Mouse (Mus musculus): ENCODE measurements around the gene Slc25a13.
"Not testable (repeated sequence)": the region's sequence is repeated elsewhere in the genome, so short reads cannot be mapped to it uniquely, and the experiment has no call there.

The Slc25a13 gene

DNA sequence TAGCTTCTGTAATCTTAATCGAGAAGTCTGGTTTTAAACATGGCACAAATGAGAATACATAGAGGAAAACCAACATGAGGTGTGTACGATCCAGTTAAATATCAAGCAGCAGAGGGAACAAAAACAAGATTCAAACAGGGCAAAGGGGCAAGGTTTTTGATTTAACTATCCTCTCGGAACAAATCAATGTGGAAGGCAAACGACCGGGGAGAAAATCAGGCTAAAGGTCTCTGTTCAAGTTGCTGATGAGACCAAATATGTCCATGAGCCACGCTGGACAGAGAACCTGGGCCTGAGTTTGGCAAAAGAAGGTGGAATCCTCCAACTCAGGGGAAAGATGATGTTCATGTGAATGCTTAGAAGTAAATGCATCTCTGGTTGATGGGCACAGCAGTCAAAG, 14.5 kb downstream of the Slc25a13 start:
- no peak for DNase-seq (ENCODE audit: low read depth, low spot score)

DNA sequence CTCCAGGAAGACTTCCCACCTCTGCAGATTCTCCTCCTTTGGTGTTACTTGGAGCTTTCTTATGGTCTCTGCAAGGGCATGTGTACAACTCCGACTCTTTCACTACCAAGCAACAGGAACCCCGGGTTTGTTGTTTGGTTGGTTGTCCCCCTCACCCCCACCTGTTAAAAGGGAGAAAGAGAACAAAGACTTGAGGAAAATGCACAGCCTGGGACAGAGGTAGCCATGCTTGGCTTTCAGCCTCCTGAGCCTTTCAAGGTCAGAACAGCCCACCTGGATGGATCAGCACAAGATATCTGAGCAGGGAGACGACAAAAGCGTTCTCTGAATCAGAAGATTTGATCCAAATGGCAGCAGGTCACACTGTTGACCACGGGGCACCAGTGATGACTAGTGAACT, 15.0 kb downstream of the Slc25a13 start:
- no peak for DNase-seq (ENCODE audit: low read depth, low spot score)

GRCm38 (mm10) chr6:6199138-6199870, 17.7 kb downstream of the Slc25a13 start:
- DNase-seq (ENCODE audit: low read depth, low spot score): no peak

DNA sequence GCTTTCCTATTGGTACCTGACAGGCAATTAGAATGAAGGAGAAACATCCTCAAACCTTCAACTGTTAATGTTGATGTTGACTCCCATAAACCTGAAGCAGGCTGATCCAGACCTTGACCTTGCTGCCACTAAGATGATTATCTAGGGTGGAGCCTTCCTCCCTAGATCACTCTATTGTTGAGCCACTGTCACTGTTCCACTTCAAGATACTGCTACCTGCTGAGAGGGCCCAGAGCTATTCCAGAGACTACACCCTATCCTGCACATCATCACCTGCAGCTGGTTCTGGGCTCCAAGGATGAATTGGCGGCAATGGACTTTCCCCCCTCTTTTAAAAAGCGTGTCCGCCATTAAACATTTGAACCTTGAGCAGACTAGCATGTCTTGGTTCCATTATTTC, 18.9 kb downstream of the Slc25a13 start:
- not testable (repeated sequence) for DNase-seq (ENCODE audit: low read depth, low spot score)

DNA sequence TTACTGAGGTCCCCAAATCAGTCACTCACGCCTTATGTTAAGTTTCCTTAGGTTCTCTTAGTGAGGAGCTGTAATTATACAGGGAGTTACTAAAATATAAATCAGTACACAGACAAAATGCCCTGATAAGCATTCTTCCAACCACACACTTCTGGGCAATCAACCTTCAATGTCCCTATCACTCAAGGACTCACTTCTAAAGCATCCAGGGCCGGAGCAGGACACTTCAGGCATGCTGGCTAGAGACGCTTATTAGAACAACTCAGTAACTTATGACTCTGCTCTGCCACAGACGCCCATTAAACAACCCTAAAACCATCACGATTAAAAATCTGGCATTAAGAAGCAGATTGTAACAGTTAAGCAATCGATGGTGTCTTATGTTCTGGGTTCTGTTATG, 19.6 kb downstream of the Slc25a13 start:
- DNase-seq (ENCODE audit: low read depth, low spot score): no peak

DNA sequence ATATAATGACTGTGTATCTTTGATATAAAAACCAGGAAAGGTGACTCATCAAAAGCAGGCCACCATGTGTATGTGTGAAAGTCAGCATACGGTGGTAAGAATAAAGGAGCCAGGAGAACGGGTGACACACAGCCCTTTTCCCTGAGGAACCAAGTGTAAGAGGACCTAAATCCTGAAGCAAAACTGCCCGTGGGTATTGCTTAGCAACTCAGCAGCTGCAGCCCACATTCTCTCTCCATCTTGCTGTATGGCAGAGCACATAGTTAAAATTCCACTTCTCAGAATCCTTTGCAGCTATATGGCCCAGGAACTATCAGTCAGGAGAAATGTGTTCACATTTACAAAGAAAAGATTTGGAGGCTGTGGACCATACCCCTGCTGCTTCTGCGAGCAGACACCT, 20.4 kb downstream of the Slc25a13 start:
- DNase-seq (ENCODE audit: low read depth, low spot score): no peak

GRCm38 (mm10) chr6:6194831-6195230, 22.1 kb downstream of the Slc25a13 start:
- DNase-seq (ENCODE audit: low read depth, low spot score): no peak

- DNase-seq (ENCODE audit: low read depth, low spot score): no peak
Observed at GRCm38 (mm10) chr6:6193906-6194305, 23.1 kb downstream of the Slc25a13 start.

- no peak for DNase-seq (ENCODE audit: low read depth, low spot score)
Observed at GRCm38 (mm10) chr6:6192413-6192812, 24.6 kb downstream of the Slc25a13 start.

GRCm38 (mm10) chr6:6191596-6192337, 25.2 kb downstream of the Slc25a13 start:
- DNase-seq (ENCODE audit: low read depth, low spot score): no peak

DNA sequence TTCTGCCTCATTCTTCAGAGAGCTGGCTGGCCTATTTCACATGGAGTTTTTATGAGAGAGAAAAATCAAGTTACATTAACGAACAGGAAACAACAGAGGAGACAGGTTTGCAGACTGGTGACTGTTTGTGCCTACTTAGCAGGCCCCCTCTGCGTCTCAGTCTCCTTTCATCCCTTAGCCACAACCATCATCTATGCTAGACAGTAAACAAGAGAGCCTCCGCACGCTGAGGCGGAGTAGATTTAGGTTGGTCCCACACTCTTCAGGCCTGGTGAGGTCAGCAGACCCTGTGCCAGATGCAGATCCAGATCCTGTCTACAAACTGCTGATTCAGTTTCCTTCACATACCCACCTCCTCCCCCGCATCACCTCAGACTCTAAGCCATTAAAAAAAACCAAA, 28.0 kb downstream of the Slc25a13 start:
- no peak for DNase-seq (ENCODE audit: low read depth, low spot score)

- no peak for DNase-seq (ENCODE audit: low read depth, low spot score)
Observed at GRCm38 (mm10) chr6:6186468-6186867, 30.5 kb downstream of the Slc25a13 start.

DNA sequence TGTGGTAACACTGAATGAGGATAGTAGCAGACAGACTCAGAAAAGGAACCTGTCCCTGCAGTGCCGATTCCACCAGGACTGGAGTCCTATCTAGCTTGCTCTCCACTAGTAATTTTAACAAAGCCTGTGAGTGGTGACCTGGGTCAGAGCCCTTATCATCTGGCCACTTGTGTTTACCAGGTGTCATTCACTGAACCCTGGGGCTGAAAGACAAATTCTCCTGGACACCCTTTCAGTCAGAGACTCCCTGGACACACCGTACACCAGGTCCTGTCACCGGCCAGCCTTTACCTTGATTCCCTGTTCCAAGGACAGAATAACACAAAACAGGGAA, 31.3 kb downstream of the Slc25a13 start:
- no peak for DNase-seq (ENCODE audit: low read depth, low spot score)

DNA sequence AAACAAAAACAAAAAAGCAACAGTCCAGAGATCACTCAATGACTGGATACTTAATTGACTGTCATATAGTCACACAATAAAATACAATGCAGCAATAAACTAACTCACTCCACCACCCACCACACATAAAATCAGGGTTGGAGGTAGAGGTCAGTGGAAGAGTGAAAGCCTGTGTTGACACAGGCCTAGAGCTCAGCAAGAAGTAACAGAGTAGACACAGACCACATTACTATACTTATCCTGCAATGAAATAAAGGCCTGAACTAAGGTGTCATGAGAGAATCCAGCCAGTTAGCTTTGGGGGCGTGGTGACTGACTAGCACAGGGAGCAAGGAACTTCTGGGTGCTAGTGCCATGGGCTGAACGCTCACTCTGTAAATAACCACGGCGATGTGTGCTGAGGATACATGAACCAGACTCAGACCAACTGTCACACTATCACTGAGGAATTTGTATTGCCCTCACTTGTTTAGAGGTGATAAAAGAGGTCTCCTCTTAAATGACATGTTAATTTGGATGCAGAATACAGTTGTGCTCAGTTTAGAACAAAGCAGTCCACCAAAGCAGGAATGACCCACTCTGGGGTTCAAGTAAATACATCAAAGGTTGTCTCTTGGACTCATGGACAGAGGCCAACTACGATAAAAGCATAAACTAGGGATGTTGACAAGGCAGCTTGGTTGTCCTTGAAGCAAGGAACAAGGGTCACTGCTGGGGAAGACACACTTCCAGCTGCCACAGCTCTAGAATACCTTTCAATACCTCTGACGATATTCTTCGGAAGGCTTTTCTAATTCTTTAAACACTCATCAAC, 31.8 kb downstream of the Slc25a13 start:
- no peak for DNase-seq (ENCODE audit: low read depth, low spot score)

GRCm38 (mm10) chr6:6183601-6184000, 33.4 kb downstream of the Slc25a13 start:
- no peak for DNase-seq (ENCODE audit: low read depth, low spot score)

DNA sequence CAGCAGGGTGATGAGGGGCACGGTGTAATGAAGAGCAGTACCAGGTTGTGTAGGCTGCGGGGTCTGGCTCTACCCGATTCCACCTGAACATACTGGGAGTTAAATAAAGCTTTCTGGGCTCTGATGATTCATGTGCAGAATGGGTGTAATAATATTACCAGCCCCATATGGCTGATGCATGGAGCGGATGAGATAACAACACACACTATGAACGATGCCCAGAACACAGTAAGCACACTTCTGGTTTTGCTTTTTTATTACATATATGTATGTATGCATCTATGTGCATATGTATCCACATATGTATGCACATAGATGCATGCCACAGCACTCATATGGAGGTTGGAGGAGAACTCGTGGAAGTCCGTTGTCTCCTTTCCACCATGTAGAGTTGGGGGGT, 34.8 kb downstream of the Slc25a13 start:
- DNase-seq (ENCODE audit: low read depth, low spot score): no peak

GRCm38 (mm10) chr6:6178341-6178740, 38.6 kb downstream of the Slc25a13 start:
- DNase-seq (ENCODE audit: low read depth, low spot score): not testable (repeated sequence)

- DNase-seq (ENCODE audit: low read depth, low spot score): no peak
Observed at GRCm38 (mm10) chr6:6175350-6175971, 41.5 kb downstream of the Slc25a13 start.

DNA sequence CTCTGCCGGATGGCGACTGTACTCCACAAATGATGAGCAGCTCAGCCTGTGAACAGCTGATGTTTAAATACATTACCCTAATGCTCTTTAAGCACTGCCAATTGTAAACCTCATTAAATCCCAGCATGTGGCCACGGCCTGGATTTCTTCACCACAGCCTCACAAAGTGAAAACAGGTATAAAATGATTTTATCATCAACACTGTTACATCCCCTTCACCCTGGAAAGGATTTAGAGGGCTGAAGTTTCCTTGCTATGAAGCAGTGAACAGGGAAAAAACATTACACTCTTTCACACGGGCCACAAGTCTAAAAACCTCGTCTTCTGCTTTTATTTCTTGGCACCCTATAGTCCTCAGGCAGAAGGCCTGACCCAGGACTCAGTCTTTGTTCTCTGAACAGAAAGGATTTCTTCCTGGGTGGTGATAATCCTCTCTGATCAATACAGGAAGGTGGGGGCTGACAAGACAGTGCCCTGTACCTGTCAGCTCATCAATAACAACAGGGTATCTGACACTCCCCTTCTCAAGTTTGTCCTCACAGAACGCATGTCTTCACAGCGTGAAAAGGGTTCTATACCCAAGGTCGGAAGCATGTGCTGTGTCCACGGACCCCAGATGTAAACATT, 42.9 kb downstream of the Slc25a13 start:
- DNase-seq (ENCODE audit: low read depth, low spot score): no peak

DNA sequence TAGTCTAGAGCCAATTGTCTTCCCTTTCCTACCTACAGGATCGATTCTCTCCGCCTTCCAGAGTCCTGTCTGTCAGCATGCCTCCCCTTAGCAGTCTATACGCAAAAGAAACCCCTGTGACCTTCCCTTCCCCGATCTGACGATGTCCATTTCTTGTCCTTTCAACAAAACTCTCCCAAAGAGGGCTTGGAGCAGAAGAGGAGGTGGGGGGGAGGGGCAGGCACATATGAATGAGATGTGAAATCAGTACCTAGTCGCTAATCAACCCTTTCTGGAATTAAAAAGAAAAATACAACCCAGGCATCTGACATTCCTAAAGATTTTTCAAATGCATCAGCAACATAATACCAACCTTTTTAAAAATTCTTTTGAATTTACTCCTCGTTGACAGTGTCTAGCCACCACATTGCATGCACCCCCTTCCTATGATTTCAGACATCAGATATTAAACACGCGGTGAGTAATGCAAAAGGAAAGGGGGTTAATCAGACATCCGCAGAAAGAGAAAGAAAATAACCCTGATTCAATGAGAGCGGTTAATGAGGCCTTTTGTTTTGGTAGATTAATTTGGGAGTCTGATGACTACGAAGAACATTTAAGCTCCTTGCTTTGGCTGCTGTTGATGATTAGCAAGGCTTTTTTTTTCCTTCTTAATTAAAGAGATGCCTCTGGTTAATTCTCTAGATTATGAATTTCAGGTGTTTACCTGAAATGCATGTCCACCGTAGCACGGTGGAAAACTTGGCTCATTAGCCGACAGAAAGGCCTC, 43.6 kb downstream of the Slc25a13 start:
- DNase-seq (ENCODE audit: low read depth, low spot score): no peak

Data from embryo, embryonic 11.5 days (tissue).